Mouse (Mus musculus) heart, postnatal 36 days (tissue): ENCODE measurements around the gene Pomgnt1. TPM values are rescaled to one million over a fixed set of nuclear protein-coding genes. Genes with fewer than 3 reads are reported as not detected.
A peak's percentile ranks its signal among the peaks of the same experiment; 100 is the strongest.

ENCODE experiments used
- DNase-seq, 2 experiments: peaks; one replicate each; pipeline ENCODE4 v3.0.0; 2021 to 2022
- intact Hi-C: fragments of 180-260 bp; cut with DNase I; formaldehyde crosslinking; loops from one replicate; pipeline ENCODE4 v1.15.1; 2025
- total RNA-seq, 2 experiments: library from RNA; stranded (reverse); gene quantifications; 2 replicates each; pipeline ENCODE4 v1.2.3; 2021

The Pomgnt1 gene
- total RNA-seq, 2 experiments from 2014 or later, result 63.5 to 66.3 TPM

- peak; percentile 73 to 85 for DNase-seq
- intact Hi-C loops, result loop anchor here (1.0 to 10.0 kb wide), 4 partner anchors 114 to 294 kb away; partner anchors contain the start of gene Mast2
Measured at GRCm38 (mm10) chr4:116168617-116169352, 45.1 kb downstream of the Pomgnt1 start.

- no peak for DNase-seq
- intact Hi-C loops, result loop anchor here (1.0 to 10.0 kb wide), 4 partner anchors 113 to 293 kb away; partner anchors contain the start of gene Mast2
Measured at GRCm38 (mm10) chr4:116169353-116169672, 45.7 kb downstream of the Pomgnt1 start.

GRCm38 (mm10) chr4:116173072-116173471, 49.4 kb downstream of the Pomgnt1 start, which contains the start of the genes 1700042G07Rik and Gm49337:
TSS of gene 1700042G07Rik (plus strand) at chr4:116173372.
TSS of gene Gm49337 (plus strand) at chr4:116173384.
- no peak for DNase-seq
- intact Hi-C loops, result loop anchor here (5.0 kb wide), 1 partner anchor 94 kb away; no protein-coding TSS in a partner anchor

GRCm38 (mm10) chr4:116173752-116174151, 50.1 kb downstream of the Pomgnt1 start:
- DNase-seq, result no peak
- intact Hi-C loops, result loop anchor here (2.0 to 5.0 kb wide), 2 partner anchors 47 to 94 kb away; partner anchors contain the start of gene Pik3r3

- no peak for DNase-seq
- intact Hi-C loops, result loop anchor here (2.0 to 5.0 kb wide), 2 partner anchors 46 to 93 kb away; partner anchors contain the start of gene Pik3r3
Measured at GRCm38 (mm10) chr4:116174466-116175116, 51.0 kb downstream of the Pomgnt1 start.

GRCm38 (mm10) chr4:116175136-116175535, 51.5 kb downstream of the Pomgnt1 start:
- intact Hi-C loops, result loop anchor here (2.0 kb wide), 1 partner anchor 46 kb away; the partner anchor contains the start of gene Pik3r3
- DNase-seq, result no peak

GRCm38 (mm10) chr4:116175711-116176542, 52.3 kb downstream of the Pomgnt1 start:
- intact Hi-C loops, result loop anchor here (2.0 kb wide), 2 partner anchors 17 to 45 kb away; partner anchors contain the start of gene Pik3r3

GRCm38 (mm10) chr4:116176543-116176988, 52.9 kb downstream of the Pomgnt1 start:
- intact Hi-C loops, result loop anchor here (2.0 kb wide), 1 partner anchor 16 kb away; no protein-coding TSS in a partner anchor

More at GRCm38 (mm10) chr4:116175711-116176542, 52.3 kb downstream of the Pomgnt1 start:
- DNase-seq, result peak in 1 of 2 experiments; percentile 24

GRCm38 (mm10) chr4:116177140-116177539, 53.5 kb downstream of the Pomgnt1 start:
- intact Hi-C loops, result loop anchor here (2.0 kb wide), 1 partner anchor 16 kb away; no protein-coding TSS in a partner anchor
- DNase-seq, result peak; percentile 85

More at GRCm38 (mm10) chr4:116176543-116176988, 52.9 kb downstream of the Pomgnt1 start:
- peak; percentile 64 to 70 for DNase-seq

GRCm38 (mm10) chr4:116182079-116182478, 58.4 kb downstream of the Pomgnt1 start:
- DNase-seq, result no peak
- intact Hi-C loops, result no loop called here

- intact Hi-C loops, result no loop called here
- peak; percentile 46 to 54 for DNase-seq
Measured at GRCm38 (mm10) chr4:116182745-116183144, 59.1 kb downstream of the Pomgnt1 start.

GRCm38 (mm10) chr4:116185083-116185482, 61.4 kb downstream of the Pomgnt1 start:
- DNase-seq, result no peak
- intact Hi-C loops, result no loop called here

GRCm38 (mm10) chr4:116192286-116192835, 68.7 kb downstream of the Pomgnt1 start:
- intact Hi-C loops, result loop anchor here (2.0 kb wide), 2 partner anchors 16 to 26 kb away; no protein-coding TSS in a partner anchor
- no peak for DNase-seq

GRCm38 (mm10) chr4:116193583-116194383, 70.1 kb downstream of the Pomgnt1 start:
- DNase-seq, result no peak
- intact Hi-C loops, result loop anchor here (2.0 kb wide), 2 partner anchors 17 to 25 kb away; no protein-coding TSS in a partner anchor

- intact Hi-C loops, result no loop called here
- DNase-seq, result no peak
Measured at GRCm38 (mm10) chr4:116198422-116198821, 74.8 kb downstream of the Pomgnt1 start.

GRCm38 (mm10) chr4:116204422-116204821, 80.8 kb downstream of the Pomgnt1 start:
- no peak for DNase-seq
- intact Hi-C loops, result no loop called here

- intact Hi-C loops, result no loop called here
- no peak for DNase-seq
Measured at GRCm38 (mm10) chr4:116206531-116206930, 82.9 kb downstream of the Pomgnt1 start.

GRCm38 (mm10) chr4:116208891-116209290, 85.3 kb downstream of the Pomgnt1 start:
- intact Hi-C loops, result no loop called here
- no peak for DNase-seq
